Mouse (Mus musculus) stomach, embryonic 14.5 days (tissue): ENCODE data around the gene Tnrc6c. TPM values are rescaled to one million over a fixed set of nuclear protein-coding genes. Genes with fewer than 3 reads are reported as not detected.

ENCODE experiments used
- ATAC-seq: fragments of 200-750 bp; cut with Nextera tagmentation; 2 replicates; pipeline ENCODE4 v1.8.0; 2017; ENCODE audit warnings: low read depth, moderate TSS enrichment; ENCODE audit not compliant: insufficient number of reproducible peaks, insufficient read depth, low FRiP score
- H3K27ac ChIP-seq: fragments of 300-500 bp; sonication (generic); 2 replicates; pipeline ENCODE4 v1.5.1; 2014; ENCODE audit warnings: mild to moderate bottlenecking, low read length, moderate library complexity, mixed read lengths
- H3K27me3 ChIP-seq: fragments of 300-500 bp; sonication (generic); 2 replicates; pipeline ENCODE4 v1.6.1; 2014; ENCODE audit warnings: low read length, control low read depth, mixed read lengths; ENCODE audit not compliant: control insufficient read depth, insufficient read depth
- H3K36me3 ChIP-seq: fragments of 300-500 bp; sonication (generic); 2 replicates; pipeline ENCODE4 v1.6.1; 2014; ENCODE audit warnings: mild to moderate bottlenecking, control low read depth, low read length, moderate library complexity, mixed read lengths; ENCODE audit not compliant: control insufficient read depth, insufficient read depth
- H3K4me1 ChIP-seq: fragments of 300-500 bp; sonication (generic); 2 replicates; pipeline ENCODE4 v1.6.1; 2014; ENCODE audit warnings: low read length, control low read depth, mixed read lengths; ENCODE audit not compliant: control insufficient read depth, insufficient read depth
- H3K4me2 ChIP-seq: fragments of 300-500 bp; sonication (generic); replicated peaks from 2 replicates; pipeline ENCODE4 v1.6.1; 2014; ENCODE audit warnings: low read depth, low read length, control low read depth
- H3K4me3 ChIP-seq: fragments of 300-500 bp; sonication (generic); 2 replicates; pipeline ENCODE4 v1.5.1; 2014; ENCODE audit warnings: low read depth, low read length, control low read depth
- H3K9ac ChIP-seq: fragments of 300-500 bp; sonication (generic); replicated peaks from 2 replicates; pipeline ENCODE4 v1.6.1; 2014; ENCODE audit warnings: low read depth, mild to moderate bottlenecking, control low read depth, low read length, moderate library complexity, mixed read lengths
- H3K9me3 ChIP-seq: fragments of 300-500 bp; sonication (generic); 2 replicates; pipeline ENCODE4 v1.6.1; 2016; ENCODE audit warnings: low read depth, low read length, control low read depth; ENCODE audit not compliant: control insufficient read depth
- WGBS: fragments of 180-500 bp; shearing (Covaris S2); extraction: QIAGEN DNeasy Blood & Tissue Kit; methylation state at CpG from one replicate; pipeline ENCODE4 v1.1.7; 2014; 5-methylcytosine and 5-hydroxymethylcytosine counted together
- polyA plus RNA-seq: library from polyadenylated mRNA; unstranded; fragments of >200 nt; fragmentation: Nextera tagmentation; extraction: Ambion mirVana; gene quantifications from 2 replicates; pipeline ENCODE4 v1.2.1, GENCODE M21; 2014

The Tnrc6c gene
- polyA plus RNA-seq, 1 experiment from 2014 or later, result 15.5 TPM

- H3K9me3 ChIP-seq, result no peaks in the 10 kb centered on the region
- no peak overlapping the region for H3K27ac ChIP-seq
- 66% methylated on average over 1 of the region's 1 CpGs for WGBS
- peaks cover 4% of the 10 kb centered on the region; the same call in 1 of the 2 replicates for H3K4me1 ChIP-seq
- ATAC-seq, result no peak
- no peak overlapping the region for H3K4me2 ChIP-seq
- no peaks in the 10 kb centered on the region for H3K27me3 ChIP-seq
- no peak overlapping the region for H3K4me3 ChIP-seq
- H3K36me3 ChIP-seq, result no peaks in the 10 kb centered on the region; the same call in 1 of the 2 replicates
- no peak overlapping the region for H3K9ac ChIP-seq
Measured at GRCm38 (mm10) chr11:117728841-117729240, 74.8 kb downstream of the Tnrc6c start.

DNA sequence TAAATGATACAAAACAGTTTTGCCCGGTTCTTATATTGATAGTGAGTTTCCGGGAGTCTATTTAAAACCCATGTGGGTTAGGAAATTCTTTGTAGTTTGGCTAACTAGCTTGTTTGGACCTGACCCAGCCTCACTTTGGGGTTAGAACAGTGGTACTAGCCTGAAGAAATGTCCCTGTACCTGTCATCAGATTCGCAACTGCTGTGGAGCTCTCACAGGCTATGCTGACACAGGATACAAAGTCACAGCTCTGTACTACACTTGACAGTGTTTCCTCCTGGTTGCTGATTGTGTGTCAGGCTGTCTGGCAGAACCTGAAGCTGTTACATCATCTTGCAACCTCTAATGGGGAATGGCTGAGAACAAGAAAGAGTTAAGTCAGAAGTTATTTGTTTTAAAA is 75.3 kb downstream of the Tnrc6c start:
- Histone ChIP-seq H3K4me1 (peaks cover 4% of the 10 kb centered on the region; the same call in 1 of the 2 replicates), H3K27ac (no peak overlapping the region), H3K36me3 (peaks cover 2% of the 10 kb centered on the region), H3K9ac (no peak overlapping the region), H3K27me3 (no peaks in the 10 kb centered on the region), H3K4me2 (no peak overlapping the region), H3K4me3 (no peak overlapping the region), H3K9me3 (no peaks in the 10 kb centered on the region)
- ATAC-seq, result no peak
- WGBS, result 81% methylated on average over 3 of the region's 3 CpGs

- Histone ChIP-seq H3K9me3 (no peaks in the 10 kb centered on the region), H3K27ac (no peak overlapping the region), H3K9ac (no peak overlapping the region), H3K4me3 (no peak overlapping the region), H3K36me3 (peaks cover 3% of the 10 kb centered on the region), H3K27me3 (no peaks in the 10 kb centered on the region), H3K4me2 (no peak overlapping the region), H3K4me1 (peaks cover 4% of the 10 kb centered on the region; the same call in 1 of the 2 replicates)
- no peak for ATAC-seq
- 69% methylated on average over 7 of the region's 7 CpGs for whole genome bisulfite sequencing
Measured at GRCm38 (mm10) chr11:117729798-117730489, 75.9 kb downstream of the Tnrc6c start.

DNA sequence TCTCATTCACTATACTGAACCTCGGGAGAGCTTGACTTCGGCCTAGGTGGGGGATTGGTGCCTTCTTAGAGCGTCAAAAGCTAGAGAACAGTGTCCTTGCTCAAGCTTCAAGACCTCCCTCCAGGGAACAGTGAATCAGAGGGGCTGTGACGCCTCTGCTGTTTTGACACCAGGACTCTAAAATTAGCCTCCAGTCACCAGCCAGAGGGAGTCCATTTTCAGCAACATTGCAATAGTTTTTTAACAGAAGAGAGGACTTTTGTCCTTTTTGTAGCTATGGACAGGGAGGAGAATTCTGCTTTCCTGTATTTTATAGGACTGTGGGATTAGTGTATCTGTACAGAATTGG is 76.4 kb downstream of the Tnrc6c start:
- no peak for ATAC-seq
- no peak overlapping the region for H3K27ac ChIP-seq
- H3K36me3 ChIP-seq, result peaks cover 3% of the 10 kb centered on the region
- H3K9me3 ChIP-seq, result no peaks in the 10 kb centered on the region
- no peak overlapping the region for H3K9ac ChIP-seq
- WGBS, result 80% methylated on average over 4 of the region's 4 CpGs
- H3K4me3 ChIP-seq, result no peak overlapping the region
- peaks cover 4% of the 10 kb centered on the region; the same call in 1 of the 2 replicates for H3K4me1 ChIP-seq
- no peaks in the 10 kb centered on the region for H3K27me3 ChIP-seq
- no peak overlapping the region for H3K4me2 ChIP-seq

- peaks cover 6% of the 10 kb centered on the region for H3K36me3 ChIP-seq
- H3K4me2 ChIP-seq, result no peak overlapping the region
- no peak for ATAC-seq
- no peak overlapping the region for H3K9ac ChIP-seq
- WGBS, result 89% methylated on average over 7 of the region's 7 CpGs
- H3K27me3 ChIP-seq, result no peaks in the 10 kb centered on the region
- H3K27ac ChIP-seq, result no peak overlapping the region
- peaks cover 4% of the 10 kb centered on the region; the same call in 1 of the 2 replicates for H3K4me1 ChIP-seq
- no peaks in the 10 kb centered on the region for H3K9me3 ChIP-seq
- no peak overlapping the region for H3K4me3 ChIP-seq
Measured at GRCm38 (mm10) chr11:117731470-117731869, 77.4 kb downstream of the Tnrc6c start.

DNA sequence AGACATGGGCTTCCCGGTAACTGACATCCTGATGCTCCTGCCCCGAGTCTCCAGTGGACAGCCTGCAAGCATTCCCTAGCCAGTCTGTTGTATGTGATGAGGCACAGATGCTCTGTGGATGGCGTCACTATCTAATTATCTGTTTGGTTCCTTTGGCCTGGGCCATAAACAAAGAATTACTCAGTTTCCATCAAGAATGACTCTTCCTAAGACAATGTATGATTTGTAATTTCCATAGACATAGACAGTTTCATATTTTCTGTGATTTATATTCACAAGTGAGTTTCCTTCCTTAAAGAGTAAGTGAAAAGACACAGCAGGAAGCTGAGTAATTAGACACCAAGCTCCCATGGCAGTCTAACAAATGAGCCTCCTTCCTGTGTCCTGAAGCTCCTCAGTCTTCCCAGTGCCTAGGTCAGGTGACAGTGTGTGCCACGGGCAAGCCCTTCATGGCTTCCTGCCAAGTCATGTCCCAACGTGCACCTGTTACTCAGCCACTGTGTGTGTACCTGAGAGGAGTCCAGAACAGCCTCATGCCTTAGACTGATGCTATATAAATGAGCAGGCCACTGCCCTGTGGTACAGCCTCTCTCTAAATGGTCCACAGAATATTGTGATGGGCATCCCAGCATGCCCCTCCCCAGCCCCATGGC is 82.1 kb downstream of the Tnrc6c start:
- Histone ChIP-seq H3K4me1 (no peaks in the 10 kb centered on the region), H3K9me3 (no peaks in the 10 kb centered on the region), H3K27me3 (no peaks in the 10 kb centered on the region), H3K4me3 (no peak overlapping the region), H3K4me2 (no peak overlapping the region), H3K27ac (no peak overlapping the region; the same call in 1 of the 2 replicates), H3K9ac (no peak overlapping the region), H3K36me3 (peaks cover 34% of the 10 kb centered on the region)
- WGBS, result 60% methylated on average over 5 of the region's 5 CpGs
- ATAC-seq, result 0 out of 2 replicates have a peak, but pooled peaks have one; percentile 37

DNA sequence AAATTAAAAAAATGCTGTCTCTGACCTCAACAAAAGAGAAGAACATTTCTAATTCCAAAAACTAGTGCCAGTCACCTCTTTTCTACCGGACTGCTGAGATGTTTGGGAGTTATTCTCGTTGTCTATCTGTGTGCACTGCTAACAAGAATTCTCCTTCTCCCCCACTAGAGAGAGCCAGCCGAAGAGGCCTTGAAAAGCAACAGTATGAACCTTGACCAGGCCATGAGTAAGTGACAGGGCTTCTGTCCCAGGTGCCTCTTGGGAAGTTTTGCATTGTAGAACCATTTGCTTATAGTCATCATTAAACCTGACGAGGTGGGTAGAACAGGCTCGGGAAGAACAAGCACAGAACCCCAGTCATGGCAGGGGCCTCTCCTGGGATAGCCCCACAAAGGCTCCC is 84.0 kb downstream of the Tnrc6c start:
- Histone ChIP-seq H3K9me3 (no peaks in the 10 kb centered on the region), H3K27me3 (no peaks in the 10 kb centered on the region), H3K4me1 (no peaks in the 10 kb centered on the region), H3K9ac (no peak overlapping the region), H3K4me2 (no peak overlapping the region), H3K36me3 (peaks cover 52% of the 10 kb centered on the region), H3K4me3 (no peak overlapping the region), H3K27ac (no peak overlapping the region)
- 91% methylated on average over 5 of the region's 5 CpGs for WGBS
- no peak for ATAC-seq

DNA sequence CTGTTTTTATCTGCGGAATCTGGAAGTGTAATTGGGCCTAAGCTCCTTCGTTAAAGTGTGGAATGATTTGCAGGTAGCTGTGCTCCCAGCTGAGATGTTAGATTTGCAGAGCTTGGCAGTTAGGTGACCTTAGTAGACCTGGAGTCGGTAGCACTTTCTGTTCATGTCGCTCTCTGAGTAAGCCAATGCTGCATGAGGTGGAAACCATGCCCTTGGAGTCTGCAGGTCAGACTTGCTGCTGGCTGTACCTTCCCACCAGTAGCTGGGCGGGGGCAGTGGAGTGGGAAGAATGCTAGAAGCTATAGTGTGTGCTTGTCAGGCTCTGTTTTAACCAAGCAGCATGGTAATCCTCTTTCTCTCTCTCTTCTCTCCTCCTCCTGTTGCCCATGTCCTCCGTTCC is 87.0 kb downstream of the Tnrc6c start:
- Histone ChIP-seq H3K36me3 (peaks cover 67% of the 10 kb centered on the region), H3K4me1 (no peaks in the 10 kb centered on the region), H3K27ac (no peak overlapping the region), H3K9me3 (no peaks in the 10 kb centered on the region), H3K4me3 (no peak overlapping the region), H3K27me3 (no peaks in the 10 kb centered on the region), H3K9ac (no peak overlapping the region), H3K4me2 (no peak overlapping the region)
- 93% methylated on average over 6 of the region's 6 CpGs for WGBS
- ATAC-seq, result no peak
